Mouse (Mus musculus) kidney, postnatal 25 days (tissue): ENCODE data around the gene Slamf9.

Experiments
- DNase-seq, 2 experiments: peaks; one replicate each; pipeline ENCODE4 v3.0.0; 2021; ENCODE audit warnings: mixed read lengths in 2 of 2

Gene Slamf9

DNA sequence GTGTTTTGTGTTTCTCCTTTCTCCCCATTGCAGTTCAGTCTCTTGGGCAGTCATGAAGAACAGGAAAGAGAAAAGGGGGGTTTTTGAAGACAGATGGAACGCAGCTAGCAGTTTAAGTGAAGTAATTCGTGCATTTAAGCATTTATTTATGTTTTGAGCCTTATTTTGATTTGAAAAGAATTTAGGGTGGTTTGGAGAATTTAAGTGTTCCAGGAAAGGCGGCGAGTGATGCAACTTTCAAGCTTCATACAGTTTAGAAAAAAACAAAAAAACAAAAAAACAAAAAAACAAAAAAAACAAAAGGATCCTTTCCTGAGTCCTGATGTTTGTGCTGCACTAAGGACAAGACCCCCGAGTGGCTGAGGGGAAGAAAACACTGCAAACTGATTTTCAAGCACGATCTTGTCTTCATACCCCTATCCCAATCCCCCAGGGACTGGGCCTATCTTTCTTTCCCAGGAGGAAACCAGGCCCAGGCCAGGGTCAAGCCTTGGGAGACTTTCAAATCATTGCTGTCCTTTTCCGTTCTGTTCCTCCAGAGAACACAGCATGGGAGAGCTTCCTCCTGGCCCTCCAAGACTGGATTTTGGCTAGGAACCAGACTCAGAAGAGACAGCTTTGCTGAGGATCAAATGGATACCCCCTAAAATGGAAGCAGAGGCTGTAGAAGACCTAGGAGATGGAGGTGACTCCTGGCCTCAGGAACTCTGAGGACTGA lies 39.6 kb downstream of the Slamf9 start:
- peak; percentile 60 to 69 for DNase-seq

GRCm38 (mm10) chr1:172515396-172515795 lies 40.2 kb downstream of the Slamf9 start:
- peak; percentile 54 to 79 for DNase-seq

DNA sequence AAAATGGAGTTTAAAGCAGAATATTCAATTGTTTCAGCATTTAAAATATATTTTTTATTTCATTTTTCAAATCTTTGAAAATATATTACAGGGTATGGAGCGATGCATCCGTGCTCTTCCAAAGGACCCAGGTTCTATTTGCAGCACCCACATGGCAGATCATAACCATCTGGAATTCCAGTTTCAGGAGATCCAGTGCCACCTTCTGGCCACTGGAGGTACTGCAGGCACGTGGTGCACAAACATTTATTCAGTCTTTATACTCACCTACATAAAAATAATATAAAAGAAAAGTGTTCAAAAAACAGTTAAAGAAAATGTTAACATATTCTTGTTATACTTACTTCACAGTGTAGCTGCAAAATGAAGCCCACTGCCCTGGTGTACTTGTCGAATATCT lies 42.9 kb downstream of the Slamf9 start:
- no peak for DNase-seq

- DNase-seq = no peak
Observed at GRCm38 (mm10) chr1:172519644-172520043, 44.5 kb downstream of the Slamf9 start.

DNA sequence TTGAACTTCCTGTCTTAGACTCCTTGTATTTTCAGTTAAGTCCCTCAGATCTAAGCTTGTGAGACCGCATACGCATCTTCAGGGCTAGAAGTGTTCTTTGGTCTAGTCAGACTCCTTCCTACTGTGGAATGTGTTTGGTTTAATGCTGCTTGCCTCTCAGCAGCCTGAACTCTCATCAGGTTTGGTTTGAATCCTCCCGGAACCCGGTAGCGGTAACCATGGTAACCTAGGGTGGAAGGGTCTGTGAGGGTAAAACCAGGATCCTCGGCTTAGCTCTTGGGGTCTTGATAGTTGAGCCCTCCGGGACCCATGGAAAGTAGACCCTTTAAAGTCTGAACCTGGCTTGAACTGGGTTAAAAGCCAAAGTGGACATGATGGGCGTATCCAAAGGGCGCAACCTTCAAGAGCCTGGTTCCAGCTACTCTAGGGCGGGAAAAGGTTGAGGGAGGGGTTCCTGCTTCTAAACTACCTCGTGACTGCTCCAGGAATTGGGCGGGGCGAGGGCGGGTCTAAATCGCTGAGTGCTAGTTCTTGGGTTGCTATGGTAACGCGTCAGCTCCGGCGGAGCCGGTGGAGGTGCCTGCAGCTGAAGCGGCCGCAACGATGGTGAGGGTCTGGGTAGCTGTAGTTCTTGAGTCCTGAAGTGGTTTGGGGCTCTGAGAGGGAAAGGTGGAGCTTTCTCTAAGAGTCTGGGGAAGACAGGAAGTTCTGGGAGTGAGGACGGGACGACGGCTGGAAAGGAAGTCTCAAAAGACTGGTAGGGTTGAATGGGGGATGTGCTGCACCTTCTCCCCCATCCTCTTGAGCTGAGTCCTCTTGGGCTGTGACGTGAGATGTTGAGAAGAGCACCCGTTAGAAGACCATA lies 45.6 kb downstream of the Slamf9 start, which contains the start of gene Cfap45:
TSS of gene Cfap45 (plus strand) at position 226 of the 865 bp plus-strand sequence.
- peak; percentile 93 to 96 for DNase-seq

DNA sequence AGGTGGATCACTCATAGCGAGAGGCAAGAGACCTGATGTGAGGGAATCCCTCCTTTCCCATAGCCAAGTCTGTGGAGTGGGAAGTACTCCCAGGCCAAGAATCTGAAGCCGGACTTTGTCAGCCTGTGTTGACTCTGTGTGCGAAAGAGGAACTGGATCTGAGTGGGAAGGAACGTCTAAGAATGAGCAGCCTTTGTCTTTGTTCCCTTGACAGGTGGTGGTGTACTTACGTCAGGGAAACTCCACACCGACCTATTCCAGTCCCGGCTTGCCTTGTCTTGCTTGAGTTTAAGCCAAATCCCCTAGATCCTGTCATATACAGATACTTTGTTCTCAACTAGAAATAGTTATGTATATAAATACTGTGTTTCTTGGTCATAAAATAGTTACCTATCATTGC lies 47.4 kb downstream of the Slamf9 start:
- DNase-seq = no peak

DNA sequence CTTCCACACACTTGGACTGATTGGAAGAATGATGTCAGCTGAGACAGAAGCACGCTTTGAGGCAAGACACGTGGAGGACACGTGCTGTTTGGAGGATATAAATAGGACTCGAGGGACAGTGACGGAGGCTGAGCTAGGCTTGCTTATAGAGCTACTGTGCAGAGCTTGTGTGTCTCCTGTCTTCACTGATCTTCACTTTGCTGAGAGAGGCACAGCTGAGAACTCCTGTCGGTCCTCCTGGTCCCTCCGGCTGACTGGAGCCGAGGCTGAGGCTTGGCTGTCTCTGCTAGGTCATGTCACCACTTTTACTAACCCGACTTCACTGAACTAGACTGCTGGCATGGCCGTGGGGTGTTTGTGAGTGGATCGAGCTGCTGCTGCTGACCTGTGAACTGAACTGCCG lies 48.5 kb downstream of the Slamf9 start:
- no peak for DNase-seq

DNA sequence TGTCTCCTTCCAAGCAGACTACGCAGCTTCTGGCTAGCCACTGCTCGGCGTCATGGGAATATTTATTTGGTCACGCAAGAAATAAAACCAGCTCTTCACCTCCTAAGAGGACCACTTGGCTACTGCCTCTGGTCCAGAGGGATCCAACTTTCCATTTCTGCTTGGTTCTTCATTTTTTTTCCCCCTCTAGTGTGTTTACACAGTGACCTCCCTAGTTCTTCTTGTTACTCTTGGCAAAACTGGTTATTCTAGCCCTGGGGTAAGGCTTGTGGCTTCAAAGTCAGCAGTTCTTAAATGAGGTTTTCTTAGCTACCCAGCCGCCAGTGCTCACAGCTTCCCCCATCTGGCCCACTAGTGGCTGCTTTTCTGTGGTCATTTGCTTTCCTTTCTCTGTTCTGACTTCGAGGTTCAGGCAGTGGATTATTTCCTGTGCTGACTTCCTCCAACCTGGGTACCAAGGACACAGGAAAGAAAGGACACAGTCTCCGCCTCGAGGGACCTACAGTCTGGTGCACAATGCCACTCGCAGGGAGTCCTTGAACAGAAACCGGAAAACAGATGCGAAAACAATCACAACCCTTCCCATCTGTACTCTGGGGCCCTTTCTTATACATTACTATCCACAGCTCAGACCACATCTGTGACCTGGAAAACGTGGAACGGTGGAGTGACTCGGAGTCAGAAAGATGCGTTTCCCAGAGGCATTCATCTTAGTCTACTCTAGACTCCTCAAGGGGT lies 50.0 kb downstream of the Slamf9 start:
- DNase-seq = peak; percentile 47 to 67

GRCm38 (mm10) chr1:172525971-172526370 lies 50.8 kb downstream of the Slamf9 start:
- no peak for DNase-seq

- DNase-seq = peak; percentile 49 to 75
Observed at GRCm38 (mm10) chr1:172526380-172527081, 51.4 kb downstream of the Slamf9 start.

DNA sequence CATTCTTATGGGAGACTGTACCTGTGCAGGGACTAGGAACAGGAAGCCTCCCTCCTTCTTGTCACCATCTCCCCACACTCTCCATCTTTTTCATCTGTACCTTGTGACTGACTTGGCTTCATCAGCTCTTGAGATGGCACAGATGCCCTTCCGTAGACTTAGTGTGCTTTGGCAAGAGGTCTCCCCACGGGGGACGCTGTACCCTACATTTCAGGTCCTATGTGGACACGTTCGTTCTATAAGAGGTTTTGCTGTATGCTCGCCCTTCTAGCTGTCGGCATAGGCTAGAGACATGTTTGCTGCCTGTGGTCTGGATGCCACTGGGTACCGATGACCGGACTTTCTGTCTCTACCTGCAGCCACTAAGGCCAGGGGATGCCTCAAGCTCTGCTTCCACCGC lies 52.3 kb downstream of the Slamf9 start:
- DNase-seq = no peak
